Mouse (Mus musculus) testis, adult 2 months (tissue): ENCODE data around the gene Pitpnc1.

Experiments
- CTCF ChIP-seq: fragments of 200-500 bp; IDR thresholded peaks from 2 replicates; pipeline ENCODE4 v1.5.1; 2012; ENCODE audit warnings: low read depth, mild to moderate bottlenecking, inconsistent platforms, low read length, moderate library complexity; ENCODE audit not compliant: control insufficient read depth, insufficient read depth, insufficient replicate concordance
- POLR2A ChIP-seq: fragments of 200-500 bp; IDR thresholded peaks from 2 replicates; pipeline ENCODE4 v1.6.1; 2012; ENCODE audit warnings: low read depth, mild to moderate bottlenecking, inconsistent platforms, low read length, moderate library complexity; ENCODE audit not compliant: control insufficient read depth

- TF ChIP-seq CTCF (no peak), POLR2A (no peak)
Measured at GRCm38 (mm10) chr11:107358695-107359094, 111.8 kb downstream of the Pitpnc1 start.
